Mouse (Mus musculus) 3134 (cell line): ENCODE results near the gene Alg9.

Experiments used
- DNase-seq: peaks from one replicate; pipeline ENCODE4 v3.0.0-alpha.2; 2011; ENCODE audit warnings: low spot score; ENCODE audit not compliant: insufficient read length; ENCODE audit errors: extremely low read depth

The Alg9 gene

GRCm38 (mm10) chr9:50849755-50850154 lies 74.9 kb downstream of the Alg9 start:
- no peak for DNase-seq

- DNase-seq = peak; percentile 20
Measured at GRCm38 (mm10) chr9:50850271-50850670, 75.5 kb downstream of the Alg9 start.

- DNase-seq = peak; percentile 51
Measured at GRCm38 (mm10) chr9:50850713-50851112, 75.9 kb downstream of the Alg9 start.

- DNase-seq = no peak
Measured at GRCm38 (mm10) chr9:50852634-50853349, 78.0 kb downstream of the Alg9 start.

- no peak for DNase-seq
Measured at GRCm38 (mm10) chr9:50854376-50854775, 79.6 kb downstream of the Alg9 start.

GRCm38 (mm10) chr9:50855133-50855766 lies 80.4 kb downstream of the Alg9 start:
- no peak for DNase-seq

- DNase-seq = no peak
Measured at GRCm38 (mm10) chr9:50855780-50856179, 81.0 kb downstream of the Alg9 start.

- peak; percentile 89 for DNase-seq
Measured at GRCm38 (mm10) chr9:50856341-50857081, 81.7 kb downstream of the Alg9 start.

GRCm38 (mm10) chr9:50857082-50857641 lies 82.3 kb downstream of the Alg9 start:
- no peak for DNase-seq

- no peak for DNase-seq
Measured at GRCm38 (mm10) chr9:50858681-50859080, 83.9 kb downstream of the Alg9 start.

- no peak for DNase-seq
Measured at GRCm38 (mm10) chr9:50861119-50861839, 86.5 kb downstream of the Alg9 start.

GRCm38 (mm10) chr9:50863824-50864223 lies 89.0 kb downstream of the Alg9 start:
- DNase-seq = no peak

GRCm38 (mm10) chr9:50864877-50865276 lies 90.1 kb downstream of the Alg9 start:
- DNase-seq = no peak

- no peak for DNase-seq
Measured at GRCm38 (mm10) chr9:50865803-50866202, 91.0 kb downstream of the Alg9 start.

GRCm38 (mm10) chr9:50867015-50867414 lies 92.2 kb downstream of the Alg9 start:
- DNase-seq = no peak

GRCm38 (mm10) chr9:50868182-50868581 lies 93.4 kb downstream of the Alg9 start:
- DNase-seq = no peak

- DNase-seq = no peak
Measured at GRCm38 (mm10) chr9:50873210-50873609, 98.4 kb downstream of the Alg9 start.

- DNase-seq = no peak
Measured at GRCm38 (mm10) chr9:50874031-50874430, 99.2 kb downstream of the Alg9 start.

- DNase-seq = no peak
Measured at GRCm38 (mm10) chr9:50875470-50875869, 100.7 kb downstream of the Alg9 start.

GRCm38 (mm10) chr9:50876287-50876686 lies 101.5 kb downstream of the Alg9 start:
- DNase-seq = no peak

GRCm38 (mm10) chr9:50877431-50877830 lies 102.6 kb downstream of the Alg9 start:
- no peak for DNase-seq
